Mouse (Mus musculus) hindbrain, embryonic 10.5 days (tissue): Measurements from ENCODE around the gene Hoxc12. TPM values are rescaled to one million over a fixed set of nuclear protein-coding genes. Genes with fewer than 3 reads are reported as not detected.

Experiments used
- DNase-seq: peaks from one replicate; pipeline ENCODE4 v3.0.0-alpha.2; 2017; ENCODE audit warnings: low spot score
- H3K27ac ChIP-seq: fragments of 300-500 bp; sonication (generic); 2 replicates; pipeline ENCODE4 v1.5.1; 2016; ENCODE audit warnings: mild to moderate bottlenecking, moderate library complexity
- H3K27me3 ChIP-seq: fragments of 300-500 bp; sonication (generic); 2 replicates; pipeline ENCODE4 v1.6.1; 2016; ENCODE audit warnings: mild to moderate bottlenecking; ENCODE audit not compliant: poor library complexity, insufficient read depth, severe bottlenecking
- H3K36me3 ChIP-seq: fragments of 300-500 bp; sonication (generic); 2 replicates; pipeline ENCODE4 v1.6.1; 2016; ENCODE audit warnings: mild to moderate bottlenecking, moderate library complexity
- H3K4me1 ChIP-seq: fragments of 300-500 bp; sonication (generic); replicated peaks from 2 replicates; pipeline ENCODE4 v1.6.1; 2016; ENCODE audit warnings: mild to moderate bottlenecking
- H3K4me3 ChIP-seq: fragments of 300-500 bp; sonication (generic); 2 replicates; pipeline ENCODE4 v1.5.1; 2016; ENCODE audit warnings: mild to moderate bottlenecking, moderate library complexity
- H3K9me3 ChIP-seq: fragments of 300-500 bp; sonication (generic); 2 replicates; pipeline ENCODE4 v1.6.1; 2016; ENCODE audit warnings: mild to moderate bottlenecking, moderate library complexity
- WGBS: fragments of 180-500 bp; shearing (Covaris S2); methylation state at CpG from one replicate; pipeline ENCODE4 v1.1.7; 2016; 5-methylcytosine and 5-hydroxymethylcytosine counted together
- polyA plus RNA-seq: library from polyadenylated mRNA; unstranded; fragments of >200 nt; fragmentation: Nextera tagmentation; extraction: Ambion mirVana; gene quantifications from 2 replicates; pipeline ENCODE4 v1.2.1, GENCODE M21; 2016

The Hoxc12 gene
- polyA plus RNA-seq, 1 experiment from 2014 or later: not detected

DNA sequence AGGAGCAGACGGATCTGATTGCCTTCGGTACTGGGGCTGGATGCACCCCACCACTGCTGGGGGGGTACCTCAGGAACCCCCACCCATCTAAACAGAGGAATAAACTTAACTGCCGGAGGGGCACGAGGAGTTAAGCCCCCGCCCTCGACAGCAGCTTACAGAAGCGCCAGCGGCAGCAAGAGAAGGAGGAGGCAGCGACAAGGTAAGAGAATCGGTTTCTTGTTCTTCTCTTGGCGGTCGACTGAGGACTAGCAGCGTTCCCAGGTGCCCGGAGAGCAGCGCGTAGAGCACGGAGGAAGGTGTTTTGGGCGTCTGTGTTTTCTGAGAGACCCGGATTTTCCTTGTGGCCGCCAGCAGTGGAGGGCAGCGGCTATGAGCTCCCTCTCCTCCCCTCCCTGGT, 35.7 kb downstream of the Hoxc12 start:
- H3K4me1 ChIP-seq: no peaks in the 10 kb centered on the region
- H3K36me3 ChIP-seq: no peaks in the 10 kb centered on the region
- H3K4me3 ChIP-seq: no peak overlapping the region
- peaks cover 100% of the 10 kb centered on the region for H3K27me3 ChIP-seq
- H3K9me3 ChIP-seq: no peaks in the 10 kb centered on the region
- WGBS: 1% methylated on average over 21 of the region's 21 CpGs
- DNase-seq: no peak
- H3K27ac ChIP-seq: no peak overlapping the region

DNA sequence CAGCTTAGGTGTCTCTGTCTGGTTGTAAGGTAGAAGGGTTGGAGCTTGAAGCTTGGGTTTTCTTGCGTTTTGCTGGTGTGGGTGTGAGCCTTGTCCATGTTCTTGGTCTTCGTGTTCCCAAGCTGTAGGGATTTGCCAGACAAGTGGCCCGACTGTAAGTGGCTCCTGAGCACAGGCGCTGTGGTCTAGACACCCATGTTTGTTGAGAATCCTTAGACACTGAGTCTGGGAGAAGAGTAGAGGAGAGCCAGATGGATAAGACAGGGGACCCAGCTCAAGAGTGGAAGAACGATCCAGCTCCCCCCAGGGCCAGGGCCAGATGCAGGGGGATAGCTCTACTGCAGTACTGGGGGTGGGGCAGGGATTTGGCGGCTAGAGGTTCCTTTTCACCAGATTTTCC, 36.2 kb downstream of the Hoxc12 start:
- Histone ChIP-seq H3K27ac (no peak overlapping the region), H3K9me3 (no peaks in the 10 kb centered on the region), H3K36me3 (no peaks in the 10 kb centered on the region), H3K4me1 (no peaks in the 10 kb centered on the region), H3K4me3 (no peak overlapping the region), H3K27me3 (peaks cover 100% of the 10 kb centered on the region)
- 4% methylated on average over 6 of the region's 6 CpGs for WGBS
- no peak for DNase-seq

DNA sequence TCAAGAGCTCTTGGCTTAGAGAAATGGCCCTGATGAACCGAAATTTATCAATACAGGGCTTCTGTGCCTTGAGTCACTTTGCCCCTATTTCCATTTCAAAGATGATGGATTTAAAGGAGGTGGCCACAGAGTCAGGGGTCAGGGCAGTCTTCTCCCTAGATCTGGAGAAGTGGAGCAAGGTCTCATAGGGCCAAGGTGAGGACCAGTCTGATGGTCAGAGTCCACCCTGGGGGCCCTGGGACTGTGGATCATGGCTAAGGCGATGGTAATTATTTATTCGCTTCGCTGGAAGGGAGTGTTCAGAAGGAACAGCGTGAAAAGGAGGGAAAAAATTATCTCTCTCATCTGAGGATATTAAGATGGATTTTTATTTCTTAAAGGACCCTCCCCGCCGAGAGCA, 38.5 kb downstream of the Hoxc12 start:
- Histone ChIP-seq H3K27ac (no peak overlapping the region), H3K4me1 (no peaks in the 10 kb centered on the region), H3K27me3 (peaks cover 100% of the 10 kb centered on the region), H3K9me3 (no peaks in the 10 kb centered on the region), H3K36me3 (no peaks in the 10 kb centered on the region), H3K4me3 (no peak overlapping the region)
- WGBS: 6% methylated on average over 7 of the region's 7 CpGs
- DNase-seq: no peak

DNA sequence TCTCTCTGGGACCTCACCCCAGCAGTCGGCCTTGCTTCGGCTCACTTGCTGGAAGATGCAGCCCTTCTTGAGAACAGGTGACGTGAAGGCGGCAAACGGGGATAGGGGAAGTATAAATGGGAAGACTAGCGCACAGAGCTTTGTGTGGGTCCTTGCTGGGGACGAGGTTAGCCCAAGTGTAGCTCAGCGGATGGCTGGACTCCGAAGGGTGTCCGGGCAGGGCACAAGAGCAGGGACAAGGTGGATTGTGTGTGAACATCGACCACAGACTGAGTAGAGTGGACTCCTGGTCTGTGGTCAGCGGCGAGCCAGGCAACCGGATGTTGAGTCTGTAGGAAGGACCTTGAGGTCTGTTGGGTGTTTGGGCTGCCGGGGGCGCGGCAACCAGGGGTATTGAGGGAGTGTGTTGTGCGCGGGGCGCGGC, 39.1 kb downstream of the Hoxc12 start:
- no peak overlapping the region for H3K4me3 ChIP-seq
- no peak overlapping the region for H3K27ac ChIP-seq
- DNase-seq: peak; percentile 62
- H3K9me3 ChIP-seq: no peaks in the 10 kb centered on the region
- WGBS: 1% methylated on average over 21 of the region's 21 CpGs
- H3K4me1 ChIP-seq: no peaks in the 10 kb centered on the region
- H3K27me3 ChIP-seq: peaks cover 100% of the 10 kb centered on the region
- no peaks in the 10 kb centered on the region for H3K36me3 ChIP-seq

DNA sequence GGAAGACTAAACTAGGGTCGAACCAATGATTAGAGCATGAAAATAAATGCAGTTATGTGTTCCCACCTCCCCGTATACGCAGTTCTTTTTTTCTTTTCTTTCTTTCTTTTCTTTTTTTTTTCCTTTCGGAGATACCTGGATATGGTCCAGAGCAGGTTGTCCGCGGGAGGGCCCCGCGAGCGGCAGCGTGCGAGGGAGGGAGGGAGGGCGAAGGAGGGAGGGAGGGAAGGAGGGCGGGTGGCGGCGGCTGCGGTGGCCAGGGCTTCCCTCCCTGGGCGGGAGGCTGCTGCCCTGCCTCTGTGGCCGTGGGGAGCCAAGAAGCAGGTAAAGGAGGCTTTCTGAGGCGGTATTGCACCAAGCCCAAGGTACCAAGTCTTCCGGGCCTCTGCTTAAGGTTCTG, 39.6 kb downstream of the Hoxc12 start, which contains the start of gene Hoxc9:
Gene Hoxc9, plus strand, starts transcription at position 269 of the 400 bp plus-strand sequence.
- Histone ChIP-seq H3K4me1 (no peaks in the 10 kb centered on the region; the same call in 1 of the 2 replicates), H3K4me3 (no peak within 1 kb of the TSS), H3K36me3 (no peaks in the 10 kb centered on the region), H3K27me3 (peaks cover 100% of the 10 kb centered on the region), H3K9me3 (no peaks in the 10 kb centered on the region), H3K27ac (no peak within 1 kb of the TSS)
- 2% methylated on average over 20 of the region's 20 CpGs for WGBS
- DNase-seq: no peak

DNA sequence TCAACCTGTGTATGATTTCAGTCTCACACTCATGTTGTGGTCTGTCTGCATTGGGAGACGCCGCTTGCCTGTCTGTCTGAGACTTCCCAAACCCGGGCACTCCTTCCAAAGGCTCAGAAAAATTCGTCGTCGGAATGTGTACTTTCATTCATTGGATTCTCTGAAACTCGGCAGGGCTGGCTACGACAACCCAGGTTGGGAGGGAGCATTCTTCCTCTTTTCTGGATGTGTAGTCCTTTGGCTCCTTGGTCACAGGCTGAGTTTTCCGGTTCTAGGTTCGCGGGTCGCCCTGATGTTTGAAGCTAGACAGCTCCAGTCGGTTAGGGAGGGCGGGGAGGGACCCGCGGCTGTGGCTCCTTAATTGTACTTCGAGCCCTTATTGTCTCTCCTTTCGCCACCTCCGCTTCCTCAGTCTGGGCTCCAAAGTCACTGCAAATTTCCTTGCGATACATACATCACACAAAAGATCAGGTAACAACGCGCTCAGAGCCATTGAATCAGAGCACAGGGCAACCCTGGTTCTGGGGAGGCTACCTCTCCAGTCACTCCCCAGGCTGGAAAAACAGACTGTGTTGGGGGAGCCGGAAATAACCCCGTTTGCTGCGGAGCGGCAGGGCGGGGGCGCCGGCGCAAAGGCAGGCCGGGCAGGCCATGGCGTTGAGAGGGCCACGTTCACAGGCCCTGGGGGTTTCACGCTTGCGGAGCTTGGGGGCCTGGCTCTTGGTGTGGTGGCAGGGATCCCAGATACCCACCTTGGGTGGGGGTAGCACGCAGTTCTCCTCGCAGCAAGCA, 40.3 kb downstream of the Hoxc12 start:
- H3K27ac ChIP-seq: no peak overlapping the region
- H3K4me3 ChIP-seq: no peak overlapping the region
- H3K9me3 ChIP-seq: no peaks in the 10 kb centered on the region
- no peaks in the 10 kb centered on the region for H3K36me3 ChIP-seq
- DNase-seq: no peak
- H3K4me1 ChIP-seq: peaks cover 7% of the 10 kb centered on the region
- H3K27me3 ChIP-seq: peaks cover 100% of the 10 kb centered on the region
- WGBS: under 1% methylated on average over 37 of the region's 37 CpGs

DNA sequence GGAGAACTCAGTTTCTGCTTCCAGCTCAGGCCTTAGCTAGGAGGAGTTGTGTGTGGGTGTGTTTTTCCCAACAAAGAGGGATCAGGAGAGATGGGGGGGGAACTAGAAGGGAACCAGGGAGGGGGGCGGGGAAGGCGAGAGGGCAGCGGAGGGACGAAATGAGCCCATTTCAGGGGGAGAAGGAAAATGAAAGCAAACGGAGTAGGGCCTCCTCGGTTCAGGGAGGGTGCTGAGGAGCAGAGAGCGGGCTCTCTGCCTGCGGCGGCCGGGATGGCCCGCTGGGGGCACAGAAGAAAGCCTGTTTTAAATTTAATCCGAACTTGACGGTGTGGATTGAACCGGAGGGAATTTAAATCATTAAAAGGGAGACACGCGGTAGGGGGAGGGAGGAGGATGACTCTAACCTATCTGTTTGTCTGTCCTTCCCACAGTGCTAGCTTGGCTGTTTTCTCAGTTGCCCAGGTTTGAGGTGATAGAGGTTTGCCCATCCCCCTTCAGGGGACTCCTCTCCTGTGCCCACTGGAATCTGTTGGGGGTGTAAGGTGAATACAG, 40.9 kb downstream of the Hoxc12 start:
- Histone ChIP-seq H3K4me3 (no peak overlapping the region), H3K27me3 (peaks cover 100% of the 10 kb centered on the region), H3K9me3 (no peaks in the 10 kb centered on the region), H3K36me3 (no peaks in the 10 kb centered on the region), H3K4me1 (peaks cover 10% of the 10 kb centered on the region), H3K27ac (no peak overlapping the region)
- under 1% methylated on average over 16 of the region's 16 CpGs for WGBS
- DNase-seq: no peak

DNA sequence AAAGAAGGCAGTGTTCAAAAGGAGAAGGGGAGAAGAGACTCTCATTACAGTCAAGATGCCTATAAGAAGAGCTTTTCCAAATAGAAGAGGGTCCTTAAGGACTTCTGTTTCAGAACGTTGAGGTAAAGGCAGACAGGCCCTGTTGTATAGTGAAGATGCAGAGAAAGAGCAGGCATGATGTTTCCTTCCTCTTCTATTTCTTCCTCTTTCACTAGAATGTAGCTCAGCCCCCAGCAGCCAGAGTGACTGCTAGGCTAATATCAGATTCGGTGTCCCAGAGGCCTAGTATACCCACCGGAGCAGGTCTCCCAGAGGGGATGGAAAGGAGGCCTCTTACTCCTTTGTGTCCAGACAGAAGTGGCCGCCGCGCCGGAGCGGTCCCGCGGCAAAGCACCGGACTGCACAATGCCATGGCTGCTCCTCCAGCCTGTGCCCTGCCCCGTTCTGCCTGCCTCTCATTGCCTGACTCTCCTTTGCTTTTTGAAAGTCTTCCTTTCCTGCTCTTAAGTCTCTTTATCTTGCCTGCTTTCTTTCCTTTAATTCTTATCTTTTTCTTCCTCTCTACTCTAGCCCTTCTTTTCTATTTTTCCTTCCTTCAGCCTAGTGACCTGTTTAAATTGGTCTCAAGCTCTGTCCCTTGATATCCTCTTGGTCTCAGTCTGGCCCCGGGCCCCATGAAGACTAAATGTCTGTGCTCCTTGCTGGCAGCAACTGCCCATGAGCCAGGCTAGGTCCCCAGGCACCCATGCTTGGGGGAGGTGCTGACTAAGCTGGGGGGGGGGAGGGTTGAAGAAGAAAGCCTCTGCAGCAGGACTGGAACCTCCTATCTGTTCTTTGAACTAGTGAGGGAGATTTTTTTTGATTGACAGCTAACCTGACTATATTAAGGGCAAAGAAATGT, 42.3 kb downstream of the Hoxc12 start:
- DNase-seq: no peak
- Histone ChIP-seq H3K27ac (no peak overlapping the region), H3K36me3 (no peaks in the 10 kb centered on the region), H3K4me1 (peaks cover 10% of the 10 kb centered on the region), H3K9me3 (no peaks in the 10 kb centered on the region), H3K4me3 (no peak overlapping the region), H3K27me3 (peaks cover 100% of the 10 kb centered on the region)
- WGBS: 1% methylated on average over 13 of the region's 13 CpGs

DNA sequence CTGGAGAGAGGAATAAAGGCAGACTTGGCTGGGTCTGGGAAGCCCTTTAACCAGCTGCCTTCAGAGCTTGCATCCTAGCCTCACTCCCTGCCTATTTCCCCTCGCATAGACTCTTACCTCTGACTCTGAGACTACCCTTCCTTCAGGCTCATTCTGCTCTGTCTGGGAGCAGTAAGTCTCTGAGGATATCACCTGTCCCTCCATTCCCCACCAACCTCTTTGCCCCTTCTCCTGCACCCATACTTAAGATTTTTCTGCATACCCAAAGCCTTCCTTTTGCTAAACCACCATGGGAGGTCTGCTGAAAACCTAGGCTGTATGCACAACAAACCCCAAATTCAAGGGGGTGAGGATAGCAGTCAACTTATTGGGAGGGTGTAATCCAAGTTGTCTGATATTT, 43.4 kb downstream of the Hoxc12 start:
- Histone ChIP-seq H3K27me3 (peaks cover 100% of the 10 kb centered on the region), H3K9me3 (no peaks in the 10 kb centered on the region), H3K27ac (no peak overlapping the region), H3K4me1 (peaks cover 10% of the 10 kb centered on the region), H3K4me3 (no peak overlapping the region), H3K36me3 (no peaks in the 10 kb centered on the region)
- WGBS: 5% methylated on average over 1 of the region's 1 CpGs
- no peak for DNase-seq

DNA sequence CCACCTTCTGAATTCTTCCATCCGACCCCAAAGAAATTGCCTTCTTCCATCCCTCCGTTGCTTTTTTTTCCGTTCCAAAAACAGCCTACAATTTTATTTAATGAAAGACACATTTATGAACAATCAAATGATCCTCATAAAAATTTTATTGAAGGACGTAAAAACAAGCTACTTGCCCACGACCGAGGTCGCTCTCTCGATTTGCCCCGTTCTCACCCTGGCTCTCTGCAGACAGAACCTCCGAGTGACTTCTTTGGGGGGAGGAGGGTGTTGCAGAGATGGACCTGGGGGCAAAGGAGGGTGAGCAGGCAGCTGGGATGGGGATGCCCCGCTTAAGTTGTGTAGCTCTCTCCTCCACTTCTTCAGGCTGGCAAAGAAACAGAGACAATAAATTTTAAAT, 43.8 kb downstream of the Hoxc12 start:
- no peak for DNase-seq
- WGBS: 4% methylated on average over 11 of the region's 11 CpGs
- Histone ChIP-seq H3K9me3 (no peaks in the 10 kb centered on the region), H3K27me3 (peaks cover 100% of the 10 kb centered on the region), H3K4me3 (no peak overlapping the region), H3K4me1 (peaks cover 10% of the 10 kb centered on the region), H3K27ac (no peak overlapping the region), H3K36me3 (no peaks in the 10 kb centered on the region)

DNA sequence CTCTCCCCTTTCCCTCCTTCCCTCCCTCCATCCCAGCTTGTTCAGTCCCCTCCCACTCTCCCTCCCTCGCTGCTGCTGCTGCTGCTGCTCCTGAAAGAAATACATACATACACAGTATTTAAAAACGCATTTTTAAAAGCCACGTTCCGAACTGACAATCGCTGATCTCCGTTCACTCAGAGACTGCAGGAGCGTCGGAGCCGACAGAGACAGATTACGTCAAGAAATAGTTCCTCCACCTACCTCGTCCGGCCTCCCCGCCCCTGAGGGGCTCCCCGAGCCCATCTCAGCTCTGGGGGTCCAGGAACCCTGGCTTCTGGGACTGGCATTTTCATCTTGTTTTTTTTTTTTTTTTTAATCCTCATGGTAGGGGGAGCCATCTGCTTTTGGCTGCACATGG, 44.4 kb downstream of the Hoxc12 start:
- Histone ChIP-seq H3K9me3 (no peaks in the 10 kb centered on the region), H3K27me3 (peaks cover 100% of the 10 kb centered on the region), H3K27ac (no peak overlapping the region), H3K36me3 (no peaks in the 10 kb centered on the region), H3K4me1 (peaks cover 10% of the 10 kb centered on the region), H3K4me3 (peak overlapping the region; percentile 42; the same call in 1 of the 2 replicates)
- no peak for DNase-seq
- WGBS: 2% methylated on average over 14 of the region's 14 CpGs

DNA sequence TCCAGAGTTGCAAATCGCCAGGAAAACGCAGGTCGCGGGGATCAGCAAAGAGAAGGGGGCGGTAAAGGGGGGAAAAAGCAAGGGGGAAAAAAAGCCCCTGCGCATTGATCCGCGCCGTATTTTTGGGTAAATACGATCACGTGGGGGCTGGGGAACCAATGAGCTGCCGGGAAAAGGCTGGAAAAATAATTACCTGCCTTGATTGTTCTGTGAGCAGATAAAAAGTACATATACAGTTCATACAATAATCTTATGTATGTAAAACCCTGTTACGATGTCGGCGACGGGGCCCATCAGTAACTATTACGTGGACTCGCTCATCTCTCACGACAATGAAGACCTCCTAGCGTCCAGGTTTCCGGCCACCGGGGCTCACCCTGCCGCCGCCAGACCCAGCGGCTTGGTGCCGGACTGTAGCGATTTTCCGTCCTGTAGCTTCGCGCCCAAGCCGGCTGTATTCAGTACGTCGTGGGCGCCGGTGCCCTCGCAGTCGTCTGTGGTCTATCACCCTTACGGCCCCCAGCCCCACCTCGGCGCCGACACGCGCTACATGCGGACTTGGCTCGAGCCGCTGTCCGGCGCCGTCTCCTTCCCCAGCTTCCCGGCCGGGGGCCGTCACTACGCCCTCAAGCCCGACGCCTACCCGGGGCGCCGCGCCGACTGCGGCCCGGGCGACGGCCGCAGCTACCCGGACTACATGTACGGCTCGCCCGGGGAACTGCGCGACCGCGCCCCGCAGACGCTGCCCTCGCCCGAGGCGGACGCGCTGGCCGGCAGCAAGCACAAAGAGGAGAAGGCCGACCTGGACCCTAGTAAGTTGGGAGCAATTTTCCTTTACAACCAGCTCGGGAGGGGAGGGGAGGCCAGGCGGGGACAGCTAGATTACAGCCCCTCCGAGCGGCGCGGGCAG, 45.1 kb downstream of the Hoxc12 start:
- under 1% methylated on average over 88 of the region's 88 CpGs for WGBS

More for the DNA sequence above, 45.1 kb downstream of the Hoxc12 start:
- DNase-seq: peak; percentile 63
- H3K4me3 ChIP-seq: peak overlapping the region; percentile 42
- H3K27ac ChIP-seq: no peak overlapping the region
- H3K27me3 ChIP-seq: peaks cover 100% of the 10 kb centered on the region
- H3K36me3 ChIP-seq: no peaks in the 10 kb centered on the region
- peaks cover 10% of the 10 kb centered on the region for H3K4me1 ChIP-seq
- H3K9me3 ChIP-seq: no peaks in the 10 kb centered on the region
